Mouse (Mus musculus): ENCODE measurements around the gene Mta3. TPM values are rescaled to one million over a fixed set of nuclear protein-coding genes. Genes with fewer than 3 reads are reported as not detected.
A peak's percentile ranks its signal among the peaks of the same experiment; 100 is the strongest.

The Mta3 gene
- total RNA-seq, 1 experiment, result 52.8 TPM

GRCm38 (mm10) chr17:83681977-83682376, 24.0 kb upstream of the Mta3 start:
- in situ Hi-C loops (cut with MboI; ENCODE audit: low sequenced_read_pairs in 2 of 2, unreplicated experiment in 2 of 2), result no loop called here
- Histone ChIP-seq H3K27ac (ENCODE audit: insufficient read depth, low read depth, low read length, poor library complexity, severe bottlenecking) (no peak overlapping the region), H3K4me3 (ENCODE audit: insufficient read depth in 1 of 2, low read depth in 1 of 2, low read length in 2 of 2, poor library complexity in 1 of 2, severe bottlenecking in 1 of 2) (no peak overlapping the region), H3K9me3 (ENCODE audit: control insufficient read depth, insufficient read depth, low read depth, low read length) (no peaks in the 10 kb centered on the region), H3K4me1 (ENCODE audit: control insufficient read depth in 2 of 2, insufficient read depth in 2 of 2, low read length in 2 of 2, poor library complexity in 1 of 2) (peaks cover 0 to 12% of the 10 kb centered on the region in 2 experiments; a peak in 3 of 4 replicates), H3K36me3 (ENCODE audit: control insufficient read depth, insufficient read depth, low read length, poor library complexity, severe bottlenecking) (no peaks in the 10 kb centered on the region), H3K9ac (ENCODE audit: insufficient read depth, low read depth, low read length, poor library complexity, severe bottlenecking) (peak overlapping the region; percentile 20; the same call in 1 of the 2 replicates)
- no peak for DNase-seq (ENCODE audit: low read depth, low spot score)
- no peak for TF ChIP-seq CHD2 (IDR thresholded peaks at IDR 0.05; ENCODE audit: low read depth, low read length)
- no peak for TF ChIP-seq ZC3H11A (IDR thresholded peaks at IDR 0.05; ENCODE audit: borderline replicate concordance, low read depth, low read length)
- no peak for TF ChIP-seq MAFK (IDR thresholded peaks at IDR 0.05; ENCODE audit: insufficient read depth, low read depth, low read length)
- no peak for TF ChIP-seq HCFC1 (IDR thresholded peaks at IDR 0.05; ENCODE audit: borderline replicate concordance, insufficient read depth, low read length)
- no peak for TF ChIP-seq ZNF384 (IDR thresholded peaks at IDR 0.05; ENCODE audit: low read depth, low read length)

GRCm38 (mm10) chr17:83684475-83684874, 21.5 kb upstream of the Mta3 start:
- in situ Hi-C loops (cut with MboI; ENCODE audit: low sequenced_read_pairs in 2 of 2, unreplicated experiment in 2 of 2), result no loop called here
- Histone ChIP-seq H3K4me1 (ENCODE audit: control insufficient read depth in 2 of 2, insufficient read depth in 2 of 2, low read length in 2 of 2, poor library complexity in 1 of 2) (peaks cover 0 to 5% of the 10 kb centered on the region in 2 experiments; a peak in 2 of 4 replicates), H3K9ac (ENCODE audit: insufficient read depth, low read depth, low read length, poor library complexity, severe bottlenecking) (no peak overlapping the region), H3K27ac (ENCODE audit: insufficient read depth, low read depth, low read length, poor library complexity, severe bottlenecking) (no peak overlapping the region), H3K9me3 (ENCODE audit: control insufficient read depth, insufficient read depth, low read depth, low read length) (no peaks in the 10 kb centered on the region), H3K36me3 (ENCODE audit: control insufficient read depth, insufficient read depth, low read length, poor library complexity, severe bottlenecking) (no peaks in the 10 kb centered on the region), H3K4me3 (ENCODE audit: insufficient read depth in 1 of 2, low read depth in 1 of 2, low read length in 2 of 2, poor library complexity in 1 of 2, severe bottlenecking in 1 of 2) (no peak overlapping the region)
- no peak for DNase-seq (ENCODE audit: low read depth, low spot score)
- TF ChIP-seq HCFC1 (IDR thresholded peaks at IDR 0.05; ENCODE audit: borderline replicate concordance, insufficient read depth, low read length) (no peak), CHD2 (IDR thresholded peaks at IDR 0.05; ENCODE audit: low read depth, low read length) (no peak), ZC3H11A (IDR thresholded peaks at IDR 0.05; ENCODE audit: borderline replicate concordance, low read depth, low read length) (no peak), ZNF384 (IDR thresholded peaks at IDR 0.05; ENCODE audit: low read depth, low read length) (no peak), MAFK (IDR thresholded peaks at IDR 0.05; ENCODE audit: insufficient read depth, low read depth, low read length) (no peak)

DNA sequence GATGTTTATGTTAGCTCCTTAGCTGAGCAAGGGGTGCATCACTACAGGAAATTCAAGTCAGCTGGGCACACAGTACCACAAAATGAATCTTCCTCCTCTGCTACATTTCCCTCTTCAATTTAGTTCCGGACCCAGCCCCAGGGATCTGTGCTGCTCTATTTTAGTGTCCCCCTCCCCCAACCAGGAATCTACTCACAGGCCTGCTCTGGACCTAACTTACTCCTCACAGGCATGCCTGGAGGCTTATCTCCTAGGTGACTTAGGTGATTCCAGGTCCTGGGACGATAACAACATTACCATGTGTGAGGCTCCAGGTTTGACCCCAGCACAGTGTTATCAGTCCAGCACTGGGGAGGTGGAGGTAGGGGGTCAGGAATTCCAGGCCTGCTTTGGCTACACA, 15.5 kb upstream of the Mta3 start:
- Histone ChIP-seq H3K4me1 (ENCODE audit: control insufficient read depth in 2 of 2, insufficient read depth in 2 of 2, low read length in 2 of 2, poor library complexity in 1 of 2) (peaks cover 2 to 11% of the 10 kb centered on the region in 2 experiments; a peak in 1 of 4 replicates), H3K4me3 (ENCODE audit: insufficient read depth in 1 of 2, low read depth in 1 of 2, low read length in 2 of 2, poor library complexity in 1 of 2, severe bottlenecking in 1 of 2) (no peak overlapping the region), H3K36me3 (ENCODE audit: control insufficient read depth, insufficient read depth, low read length, poor library complexity, severe bottlenecking) (no peaks in the 10 kb centered on the region), H3K9me3 (ENCODE audit: control insufficient read depth, insufficient read depth, low read depth, low read length) (no peaks in the 10 kb centered on the region), H3K27ac (ENCODE audit: insufficient read depth, low read depth, low read length, poor library complexity, severe bottlenecking) (peak overlapping the region; percentile 75), H3K9ac (ENCODE audit: insufficient read depth, low read depth, low read length, poor library complexity, severe bottlenecking) (no peak overlapping the region; the same call in 1 of the 2 replicates)
- no peak for DNase-seq (ENCODE audit: low read depth, low spot score)
- in situ Hi-C loops (cut with MboI; ENCODE audit: low sequenced_read_pairs in 2 of 2, unreplicated experiment in 2 of 2), result no loop called here
- no peak for TF ChIP-seq MAFK (IDR thresholded peaks at IDR 0.05; ENCODE audit: insufficient read depth, low read depth, low read length)
- peak; percentile 70 for TF ChIP-seq CHD2 (IDR thresholded peaks at IDR 0.05; ENCODE audit: low read depth, low read length)
- no peak for TF ChIP-seq ZC3H11A (IDR thresholded peaks at IDR 0.05; ENCODE audit: borderline replicate concordance, low read depth, low read length)
- peak; percentile 72 for TF ChIP-seq HCFC1 (IDR thresholded peaks at IDR 0.05; ENCODE audit: borderline replicate concordance, insufficient read depth, low read length)

DNA sequence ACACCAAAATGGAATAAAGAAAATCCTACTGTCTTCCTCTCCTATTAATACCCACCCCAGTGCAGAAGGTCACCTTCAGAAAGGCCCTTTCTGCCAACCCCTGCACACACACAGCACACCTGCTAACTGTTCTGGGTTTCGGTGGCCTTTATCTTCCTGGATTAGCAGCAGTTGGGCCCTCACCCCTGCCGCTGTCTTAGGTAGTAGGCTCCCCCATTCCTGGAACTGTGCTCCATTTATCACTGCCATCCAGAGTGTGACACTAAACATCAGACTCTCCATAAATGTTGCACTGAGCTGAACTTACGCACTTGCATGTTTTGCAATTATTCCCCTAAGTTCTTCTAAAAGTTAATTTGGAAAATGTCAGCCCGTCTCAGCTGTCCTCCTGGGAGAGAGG, 14.6 kb upstream of the Mta3 start:
- peak overlapping the region; percentile 34 for H3K27ac ChIP-seq (ENCODE audit: insufficient read depth, low read depth, low read length, poor library complexity, severe bottlenecking)
- TF ChIP-seq HCFC1 (IDR thresholded peaks at IDR 0.05; ENCODE audit: borderline replicate concordance, insufficient read depth, low read length) (no peak), ZC3H11A (IDR thresholded peaks at IDR 0.05; ENCODE audit: borderline replicate concordance, low read depth, low read length) (no peak), MAFK (IDR thresholded peaks at IDR 0.05; ENCODE audit: insufficient read depth, low read depth, low read length) (no peak), ZNF384 (IDR thresholded peaks at IDR 0.05; ENCODE audit: low read depth, low read length) (no peak), CHD2 (IDR thresholded peaks at IDR 0.05; ENCODE audit: low read depth, low read length) (no peak)
- in situ Hi-C loops (cut with MboI; ENCODE audit: low sequenced_read_pairs in 2 of 2, unreplicated experiment in 2 of 2), result no loop called here
- H3K4me3 ChIP-seq (ENCODE audit: insufficient read depth in 1 of 2, low read depth in 1 of 2, low read length in 2 of 2, poor library complexity in 1 of 2, severe bottlenecking in 1 of 2), result no peak overlapping the region
- no peak overlapping the region for H3K9ac ChIP-seq (ENCODE audit: insufficient read depth, low read depth, low read length, poor library complexity, severe bottlenecking)
- peaks cover 2 to 12% of the 10 kb centered on the region in 2 experiments; a peak in 1 of 4 replicates for H3K4me1 ChIP-seq (ENCODE audit: control insufficient read depth in 2 of 2, insufficient read depth in 2 of 2, low read length in 2 of 2, poor library complexity in 1 of 2)
- no peaks in the 10 kb centered on the region for H3K36me3 ChIP-seq (ENCODE audit: control insufficient read depth, insufficient read depth, low read length, poor library complexity, severe bottlenecking)
- DNase-seq (ENCODE audit: low read depth, low spot score), result no peak
- no peaks in the 10 kb centered on the region for H3K9me3 ChIP-seq (ENCODE audit: control insufficient read depth, insufficient read depth, low read depth, low read length)
